Mouse (Mus musculus) left cerebral cortex, postnatal 10 days (tissue): ENCODE data around the gene Gmnn. TPM values are rescaled to one million over a fixed set of nuclear protein-coding genes. Genes with fewer than 3 reads are reported as not detected.
"Not testable (repeated sequence)": the region's sequence is repeated elsewhere in the genome, so short reads cannot be mapped to it uniquely, and the experiment has no call there.

Source experiments
- DNase-seq, 2 experiments: peaks; one replicate each; pipeline ENCODE4 v3.0.0; 2021 to 2022; ENCODE audit warnings: low spot score in 2 of 2, mixed read lengths in 1 of 2; ENCODE audit errors: extremely low spot score in 1 of 2
- intact Hi-C: fragments of 180-260 bp; cut with DNase I; formaldehyde crosslinking; loops from one replicate; pipeline ENCODE4 v1.15.1; 2025
- total RNA-seq, 2 experiments: library from RNA; stranded (reverse); gene quantifications; 2 replicates each; pipeline ENCODE4 v1.2.3; 2021

Gene Gmnn
- total RNA-seq, 2 experiments from 2014 or later, result 3.8 to 4.0 TPM

GRCm38 (mm10) chr13:24771482-24771881 lies 9.8 kb upstream of the Gmnn start:
- intact Hi-C loops, result not testable (repeated sequence)

GRCm38 (mm10) chr13:24767809-24768208 lies 6.1 kb upstream of the Gmnn start:
- DNase-seq, intact Hi-C loops: not testable (repeated sequence)

More at GRCm38 (mm10) chr13:24771482-24771881, 9.8 kb upstream of the Gmnn start:
- DNase-seq, result not testable (repeated sequence)

- intact Hi-C loops, result no loop called here
- no peak for DNase-seq
Observed at GRCm38 (mm10) chr13:24762254-24762653, 531 bp upstream of the Gmnn start.

- no peak for DNase-seq
- intact Hi-C loops, result no loop called here
Observed at GRCm38 (mm10) chr13:24761083-24761402, 680 bp downstream of the Gmnn start.

GRCm38 (mm10) chr13:24760351-24760870 lies 1.3 kb downstream of the Gmnn start:
- no peak for DNase-seq
- intact Hi-C loops, result no loop called here

- intact Hi-C loops, result no loop called here
- no peak for DNase-seq
Observed at GRCm38 (mm10) chr13:24759451-24759850, 2.3 kb downstream of the Gmnn start.

GRCm38 (mm10) chr13:24757820-24758564 lies 3.7 kb downstream of the Gmnn start:
- intact Hi-C loops, result no loop called here
- no peak for DNase-seq

GRCm38 (mm10) chr13:24756756-24757155 lies 5.0 kb downstream of the Gmnn start:
- intact Hi-C loops, result no loop called here
- no peak for DNase-seq

- intact Hi-C loops, result no loop called here
- no peak for DNase-seq
Observed at GRCm38 (mm10) chr13:24751396-24751795, 10.3 kb downstream of the Gmnn start.

- intact Hi-C loops, result no loop called here
- no peak for DNase-seq
Observed at GRCm38 (mm10) chr13:24750807-24751206, 10.9 kb downstream of the Gmnn start.

- DNase-seq, result no peak
- intact Hi-C loops, result no loop called here
Observed at GRCm38 (mm10) chr13:24747823-24748222, 13.9 kb downstream of the Gmnn start.

- DNase-seq, result no peak
- intact Hi-C loops, result no loop called here
Observed at GRCm38 (mm10) chr13:24741028-24741427, 20.7 kb downstream of the Gmnn start, which contains the start of gene Armh2. TSS of gene Armh2 (plus strand) at chr13:24741232.

- intact Hi-C loops, result no loop called here
- DNase-seq, result no peak
Observed at GRCm38 (mm10) chr13:24735608-24736131, 26.1 kb downstream of the Gmnn start.

GRCm38 (mm10) chr13:24734502-24734901 lies 27.2 kb downstream of the Gmnn start:
- intact Hi-C loops, result no loop called here
- no peak for DNase-seq

GRCm38 (mm10) chr13:24729128-24729527 lies 32.6 kb downstream of the Gmnn start:
- intact Hi-C loops, result no loop called here
- no peak for DNase-seq

GRCm38 (mm10) chr13:24724395-24724759 lies 37.3 kb downstream of the Gmnn start:
- intact Hi-C loops, result no loop called here
- no peak for DNase-seq

GRCm38 (mm10) chr13:24723699-24724394 lies 37.9 kb downstream of the Gmnn start:
- intact Hi-C loops, result no loop called here
- DNase-seq, result no peak

- intact Hi-C loops, result no loop called here
- peak in 1 of 2 experiments; percentile 38 for DNase-seq
Observed at GRCm38 (mm10) chr13:24721502-24721901, 40.2 kb downstream of the Gmnn start.

- peak in 1 of 2 experiments; percentile 58 for DNase-seq
- intact Hi-C loops, result no loop called here
Observed at GRCm38 (mm10) chr13:24717677-24718076, 44.0 kb downstream of the Gmnn start.

- no peak for DNase-seq
- intact Hi-C loops, result no loop called here
Observed at GRCm38 (mm10) chr13:24716441-24716840, 45.3 kb downstream of the Gmnn start.
